Mouse (Mus musculus): ENCODE data around the gene Olfr1202. TPM values are rescaled to one million over a fixed set of nuclear protein-coding genes. Genes with fewer than 3 reads are reported as not detected.

The Olfr1202 gene
- not detected for polyA plus RNA-seq (2017; shearing (Covaris generic))

DNA sequence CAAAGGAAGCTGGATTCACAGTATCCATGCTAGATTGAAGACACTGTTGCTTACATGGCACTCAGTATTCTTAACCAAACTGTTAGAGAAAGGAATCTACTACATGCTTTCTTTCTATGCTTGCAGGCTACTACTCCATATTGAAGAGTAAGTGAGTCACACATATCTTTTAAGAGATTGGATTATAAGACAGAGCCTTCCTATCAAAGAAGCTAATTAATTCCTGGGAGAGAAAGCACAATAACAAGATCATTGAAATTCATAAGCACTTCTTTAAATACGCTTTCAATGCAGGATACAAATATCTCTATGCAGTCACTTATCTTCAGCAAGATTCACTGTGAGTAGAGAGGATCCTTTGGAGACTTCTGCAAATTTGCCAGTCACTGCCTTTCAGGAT is at the start of gene Olfr1202:
TSS of gene Olfr1202 (plus strand) at position 301 of the 400 bp plus-strand sequence.

DNA sequence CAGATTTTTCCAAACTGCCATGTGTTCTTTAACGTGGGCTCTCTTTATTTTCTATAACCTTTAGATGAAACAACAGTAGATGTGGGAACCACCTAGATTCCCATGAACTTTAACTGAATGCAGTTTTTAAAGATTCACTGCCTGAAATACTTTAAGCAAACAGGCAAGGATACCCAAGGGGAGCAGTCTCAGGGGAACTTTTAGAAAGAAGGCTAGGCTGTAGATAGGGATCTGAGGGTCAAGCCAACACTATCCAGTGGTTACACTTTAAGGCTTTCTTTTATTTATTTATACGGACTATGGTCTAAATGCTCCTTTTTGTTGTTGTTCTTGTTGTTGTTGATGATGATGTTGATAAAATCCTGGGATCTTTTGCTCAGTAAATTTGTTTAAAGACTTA is 43.9 kb upstream of the Olfr1202 start, which contains the start of gene Olfr1200:
TSS of gene Olfr1200 (minus strand) at position 101 of the 400 bp plus-strand sequence.

GRCm38 (mm10) chr2:88792736-88793135 is 21.6 kb upstream of the Olfr1202 start, which contains the start of gene Olfr1201:
Gene Olfr1201, plus strand, starts transcription at chr2:88793036.

GRCm38 (mm10) chr2:88829437-88829836 is 15.1 kb downstream of the Olfr1202 start, which contains the start of gene Olfr1205:
Gene Olfr1205, plus strand, starts transcription at chr2:88829737.

DNA sequence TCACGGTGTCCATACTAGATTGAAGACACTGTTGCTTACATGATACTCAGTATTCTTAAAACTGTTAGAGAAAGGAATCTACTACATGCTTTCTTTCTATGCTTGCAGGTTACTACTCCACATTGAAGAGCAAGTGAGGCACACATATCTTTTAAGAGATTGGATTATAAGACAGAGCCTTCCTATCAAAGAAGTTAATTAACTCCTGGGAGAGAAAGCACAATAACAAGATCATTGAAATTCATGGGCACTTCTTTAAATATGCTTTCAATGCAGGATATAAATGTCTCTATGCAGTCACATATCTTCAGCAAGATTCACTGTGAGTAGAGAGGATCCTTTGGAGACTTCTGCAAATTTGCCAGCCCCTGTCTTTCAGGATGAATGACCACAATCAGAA is 34.7 kb downstream of the Olfr1202 start, which contains the start of gene Olfr1204:
TSS of gene Olfr1204 (plus strand) at position 301 of the 400 bp plus-strand sequence.

GRCm38 (mm10) chr2:88862931-88863330 is 48.6 kb downstream of the Olfr1202 start, which contains the start of gene Olfr1206:
Gene Olfr1206, plus strand, starts transcription at chr2:88863231.

Other genes with a start within 250 kb of the Olfr1202 start
- gene Olfr1189, start 228.0 kb upstream of the Olfr1202 start, polyA plus RNA-seq (2017; shearing (Covaris generic)) = not detected
- not detected for gene Olfr1191-ps1, start 174.0 kb upstream of the Olfr1202 start, polyA plus RNA-seq (2017; shearing (Covaris generic))
- not detected for gene Olfr1192-ps1, start 166.0 kb upstream of the Olfr1202 start, polyA plus RNA-seq (2017; shearing (Covaris generic))
- not detected for gene Olfr1193, start 138.9 kb upstream of the Olfr1202 start, polyA plus RNA-seq (2017; shearing (Covaris generic))
- not detected for gene Olfr1195, start 125.3 kb upstream of the Olfr1202 start, polyA plus RNA-seq (2017; shearing (Covaris generic))
- gene Olfr1196, start 109.9 kb upstream of the Olfr1202 start, polyA plus RNA-seq (2017; shearing (Covaris generic)) = not detected
- not detected for gene Olfr1197, start 82.1 kb upstream of the Olfr1202 start, polyA plus RNA-seq (2017; shearing (Covaris generic))
- gene Olfr1198, start 63.1 kb upstream of the Olfr1202 start, polyA plus RNA-seq (2017; shearing (Covaris generic)) = 0.16 TPM
- gene Olfr1199, start 54.0 kb upstream of the Olfr1202 start, polyA plus RNA-seq (2017; shearing (Covaris generic)) = not detected
- not detected for gene Olfr1200, start 44.0 kb upstream of the Olfr1202 start, polyA plus RNA-seq (2017; shearing (Covaris generic))
- gene Olfr1201, start 21.5 kb upstream of the Olfr1202 start, polyA plus RNA-seq (2017; shearing (Covaris generic)) = not detected
- not detected for gene Olfr1205, start 15.2 kb downstream of the Olfr1202 start, polyA plus RNA-seq (2017; shearing (Covaris generic))
- gene Olfr1204, start 34.8 kb downstream of the Olfr1202 start, polyA plus RNA-seq (2017; shearing (Covaris generic)) = not detected
- gene Olfr1206, start 48.7 kb downstream of the Olfr1202 start, polyA plus RNA-seq (2017; shearing (Covaris generic)) = not detected
- gene Olfr1208, start 87.8 kb downstream of the Olfr1202 start, polyA plus RNA-seq (2017; shearing (Covaris generic)) = not detected
- gene Olfr1209, start 100.7 kb downstream of the Olfr1202 start, polyA plus RNA-seq (2017; shearing (Covaris generic)) = not detected
- not detected for gene Olfr1211, start 123.6 kb downstream of the Olfr1202 start, polyA plus RNA-seq (2017; shearing (Covaris generic))
- not detected for gene Olfr1212, start 139.5 kb downstream of the Olfr1202 start, polyA plus RNA-seq (2017; shearing (Covaris generic))
- gene Gm13762, start 165.8 kb downstream of the Olfr1202 start, polyA plus RNA-seq (2017; shearing (Covaris generic)) = not detected
- gene Olfr1214, start 178.2 kb downstream of the Olfr1202 start, polyA plus RNA-seq (2017; shearing (Covaris generic)) = not detected
- not detected for gene Olfr1215, start 192.5 kb downstream of the Olfr1202 start, polyA plus RNA-seq (2017; shearing (Covaris generic))
- gene Olfr1216, start 203.8 kb downstream of the Olfr1202 start, polyA plus RNA-seq (2017; shearing (Covaris generic)) = not detected
- not detected for gene Olfr1217, start 217.6 kb downstream of the Olfr1202 start, polyA plus RNA-seq (2017; shearing (Covaris generic))
- gene Olfr1218, start 246.7 kb downstream of the Olfr1202 start, polyA plus RNA-seq (2017; shearing (Covaris generic)) = not detected

Data from activated CD4-positive, CD25-positive, alpha-beta regulatory T cell, adult 9 weeks (primary cell).